Mouse (Mus musculus): ENCODE measurements around the gene Klhl32. TPM values are rescaled to one million over a fixed set of nuclear protein-coding genes. Genes with fewer than 3 reads are reported as not detected.

The Klhl32 gene
- polyA plus RNA-seq, 1 experiment from 2014 or later, result 5.7 TPM

GRCm38 (mm10) chr4:24620440-24620839 lies 230.5 kb downstream of the Klhl32 start:
- WGBS, result 89% methylated on average over 5 of the region's 5 CpGs

GRCm38 (mm10) chr4:24620005-24620404 lies 230.9 kb downstream of the Klhl32 start:
- ATAC-seq (replicated peaks; ENCODE audit: low FRiP score) (no peak), DNase-seq (ENCODE audit: low spot score) (no peak)
- no peaks in the 10 kb centered on the region for H3K9me3 ChIP-seq (ENCODE audit: control insufficient read depth, low read length)

More at GRCm38 (mm10) chr4:24620440-24620839, 230.5 kb downstream of the Klhl32 start:
- H3K27me3 ChIP-seq (ENCODE audit: control insufficient read depth, insufficient read depth, low read length), result no peaks in the 10 kb centered on the region
- no peaks in the 10 kb centered on the region; the same call in 1 of the 2 replicates for H3K36me3 ChIP-seq (ENCODE audit: control insufficient read depth, insufficient read depth, low read length)
- no peak overlapping the region for H3K4me2 ChIP-seq (ENCODE audit: low read depth, low read length, severe bottlenecking)
- no peak overlapping the region for H3K4me3 ChIP-seq (ENCODE audit: low read depth, low read length)
- ATAC-seq (replicated peaks; ENCODE audit: low FRiP score) (no peak), DNase-seq (ENCODE audit: low spot score) (no peak)
- H3K9ac ChIP-seq (ENCODE audit: low read length), result no peak overlapping the region
- H3K9me3 ChIP-seq (ENCODE audit: control insufficient read depth, low read length), result no peaks in the 10 kb centered on the region
- no peak overlapping the region for H3K27ac ChIP-seq (ENCODE audit: low read depth, low read length)
- no peaks in the 10 kb centered on the region for H3K4me1 ChIP-seq (replicated peaks; ENCODE audit: control insufficient read depth, insufficient read depth, low read length)

GRCm38 (mm10) chr4:24609564-24609963 lies 241.4 kb downstream of the Klhl32 start:
- H3K36me3 ChIP-seq (ENCODE audit: control insufficient read depth, insufficient read depth, low read length), result no peaks in the 10 kb centered on the region; the same call in 1 of the 2 replicates
- WGBS, result 96% methylated on average over 2 of the region's 2 CpGs

More at GRCm38 (mm10) chr4:24620005-24620404, 230.9 kb downstream of the Klhl32 start:
- H3K27me3 ChIP-seq (ENCODE audit: control insufficient read depth, insufficient read depth, low read length), result no peaks in the 10 kb centered on the region
- H3K4me3 ChIP-seq (ENCODE audit: low read depth, low read length), result no peak overlapping the region
- H3K4me1 ChIP-seq (replicated peaks; ENCODE audit: control insufficient read depth, insufficient read depth, low read length), result no peaks in the 10 kb centered on the region
- 84% methylated on average over 6 of the region's 6 CpGs for WGBS
- no peak overlapping the region for H3K27ac ChIP-seq (ENCODE audit: low read depth, low read length)
- H3K9ac ChIP-seq (ENCODE audit: low read length), result no peak overlapping the region
- H3K36me3 ChIP-seq (ENCODE audit: control insufficient read depth, insufficient read depth, low read length), result no peaks in the 10 kb centered on the region; the same call in 1 of the 2 replicates
- no peak overlapping the region for H3K4me2 ChIP-seq (ENCODE audit: low read depth, low read length, severe bottlenecking)

GRCm38 (mm10) chr4:24609085-24609484 lies 241.8 kb downstream of the Klhl32 start:
- no peak overlapping the region for H3K9ac ChIP-seq (ENCODE audit: low read length)
- H3K27me3 ChIP-seq (ENCODE audit: control insufficient read depth, insufficient read depth, low read length), result no peaks in the 10 kb centered on the region
- H3K27ac ChIP-seq (ENCODE audit: low read depth, low read length), result no peak overlapping the region
- no peaks in the 10 kb centered on the region; the same call in 1 of the 2 replicates for H3K36me3 ChIP-seq (ENCODE audit: control insufficient read depth, insufficient read depth, low read length)
- H3K4me2 ChIP-seq (ENCODE audit: low read depth, low read length, severe bottlenecking), result no peak overlapping the region
- no peaks in the 10 kb centered on the region for H3K4me1 ChIP-seq (replicated peaks; ENCODE audit: control insufficient read depth, insufficient read depth, low read length)
- DNase-seq (ENCODE audit: low spot score) (no peak), ATAC-seq (replicated peaks; ENCODE audit: low FRiP score) (no peak)
- H3K9me3 ChIP-seq (ENCODE audit: control insufficient read depth, low read length), result no peaks in the 10 kb centered on the region
- WGBS, result 88% methylated on average over 3 of the region's 3 CpGs
- no peak overlapping the region for H3K4me3 ChIP-seq (ENCODE audit: low read depth, low read length)

More at GRCm38 (mm10) chr4:24609564-24609963, 241.4 kb downstream of the Klhl32 start:
- Histone ChIP-seq H3K4me2 (ENCODE audit: low read depth, low read length, severe bottlenecking) (no peak overlapping the region), H3K9me3 (ENCODE audit: control insufficient read depth, low read length) (no peaks in the 10 kb centered on the region), H3K27ac (ENCODE audit: low read depth, low read length) (no peak overlapping the region), H3K9ac (ENCODE audit: low read length) (no peak overlapping the region), H3K27me3 (ENCODE audit: control insufficient read depth, insufficient read depth, low read length) (no peaks in the 10 kb centered on the region), H3K4me1 (replicated peaks; ENCODE audit: control insufficient read depth, insufficient read depth, low read length) (no peaks in the 10 kb centered on the region), H3K4me3 (ENCODE audit: low read depth, low read length) (no peak overlapping the region)
- ATAC-seq (replicated peaks; ENCODE audit: low FRiP score), result no peak
- DNase-seq (ENCODE audit: low spot score), result no peak

GRCm38 (mm10) chr4:24601711-24602110 lies 249.2 kb downstream of the Klhl32 start:
- Histone ChIP-seq H3K4me2 (ENCODE audit: low read depth, low read length, severe bottlenecking) (no peak overlapping the region), H3K9me3 (ENCODE audit: control insufficient read depth, low read length) (no peaks in the 10 kb centered on the region), H3K36me3 (ENCODE audit: control insufficient read depth, insufficient read depth, low read length) (peaks cover 4% of the 10 kb centered on the region; the same call in 1 of the 2 replicates), H3K4me1 (replicated peaks; ENCODE audit: control insufficient read depth, insufficient read depth, low read length) (no peaks in the 10 kb centered on the region), H3K27ac (ENCODE audit: low read depth, low read length) (no peak overlapping the region), H3K4me3 (ENCODE audit: low read depth, low read length) (no peak overlapping the region), H3K9ac (ENCODE audit: low read length) (no peak overlapping the region), H3K27me3 (ENCODE audit: control insufficient read depth, insufficient read depth, low read length) (no peaks in the 10 kb centered on the region)
- DNase-seq (ENCODE audit: low spot score), result no peak
- no peak for ATAC-seq (replicated peaks; ENCODE audit: low FRiP score)
- WGBS, result 94% methylated on average over 6 of the region's 6 CpGs

GRCm38 (mm10) chr4:24598637-24599036 lies 252.3 kb downstream of the Klhl32 start:
- WGBS, result 85% methylated on average over 1 of the region's 1 CpGs
- ATAC-seq (replicated peaks; ENCODE audit: low FRiP score) (no peak), DNase-seq (ENCODE audit: low spot score) (no peak)
- Histone ChIP-seq H3K27ac (ENCODE audit: low read depth, low read length) (no peak overlapping the region), H3K36me3 (ENCODE audit: control insufficient read depth, insufficient read depth, low read length) (peaks cover 4% of the 10 kb centered on the region; the same call in 1 of the 2 replicates), H3K9me3 (ENCODE audit: control insufficient read depth, low read length) (no peaks in the 10 kb centered on the region), H3K4me3 (ENCODE audit: low read depth, low read length) (no peak overlapping the region), H3K9ac (ENCODE audit: low read length) (no peak overlapping the region), H3K4me1 (replicated peaks; ENCODE audit: control insufficient read depth, insufficient read depth, low read length) (no peaks in the 10 kb centered on the region), H3K27me3 (ENCODE audit: control insufficient read depth, insufficient read depth, low read length) (no peaks in the 10 kb centered on the region), H3K4me2 (ENCODE audit: low read depth, low read length, severe bottlenecking) (no peak overlapping the region)

- peaks cover 4% of the 10 kb centered on the region; the same call in 1 of the 2 replicates for H3K36me3 ChIP-seq (ENCODE audit: control insufficient read depth, insufficient read depth, low read length)
- ATAC-seq (replicated peaks; ENCODE audit: low FRiP score), result no peak
Measured at GRCm38 (mm10) chr4:24596942-24597611, 253.8 kb downstream of the Klhl32 start.

GRCm38 (mm10) chr4:24594824-24595223 lies 256.1 kb downstream of the Klhl32 start:
- Histone ChIP-seq H3K9ac (ENCODE audit: low read length) (no peak overlapping the region), H3K36me3 (ENCODE audit: control insufficient read depth, insufficient read depth, low read length) (no peaks in the 10 kb centered on the region), H3K9me3 (ENCODE audit: control insufficient read depth, low read length) (no peaks in the 10 kb centered on the region), H3K27ac (ENCODE audit: low read depth, low read length) (no peak overlapping the region), H3K4me3 (ENCODE audit: low read depth, low read length) (no peak overlapping the region), H3K4me2 (ENCODE audit: low read depth, low read length, severe bottlenecking) (no peak overlapping the region), H3K4me1 (replicated peaks; ENCODE audit: control insufficient read depth, insufficient read depth, low read length) (no peaks in the 10 kb centered on the region), H3K27me3 (ENCODE audit: control insufficient read depth, insufficient read depth, low read length) (no peaks in the 10 kb centered on the region)
- ATAC-seq (replicated peaks; ENCODE audit: low FRiP score) (no peak), DNase-seq (ENCODE audit: low spot score) (no peak)

More at GRCm38 (mm10) chr4:24596942-24597611, 253.8 kb downstream of the Klhl32 start:
- no peak for DNase-seq (ENCODE audit: low spot score)
- no peaks in the 10 kb centered on the region for H3K9me3 ChIP-seq (ENCODE audit: control insufficient read depth, low read length)
- no peak overlapping the region for H3K9ac ChIP-seq (ENCODE audit: low read length)
- no peak overlapping the region for H3K27ac ChIP-seq (ENCODE audit: low read depth, low read length)
- 91% methylated on average over 6 of the region's 6 CpGs for WGBS
- no peak overlapping the region for H3K4me2 ChIP-seq (ENCODE audit: low read depth, low read length, severe bottlenecking)
- H3K4me1 ChIP-seq (replicated peaks; ENCODE audit: control insufficient read depth, insufficient read depth, low read length), result no peaks in the 10 kb centered on the region
- no peak overlapping the region for H3K4me3 ChIP-seq (ENCODE audit: low read depth, low read length)
- no peaks in the 10 kb centered on the region for H3K27me3 ChIP-seq (ENCODE audit: control insufficient read depth, insufficient read depth, low read length)

- no peak overlapping the region for H3K27ac ChIP-seq (ENCODE audit: low read depth, low read length)
- H3K36me3 ChIP-seq (ENCODE audit: control insufficient read depth, insufficient read depth, low read length), result no peaks in the 10 kb centered on the region; the same call in 1 of the 2 replicates
- no peaks in the 10 kb centered on the region for H3K9me3 ChIP-seq (ENCODE audit: control insufficient read depth, low read length)
- H3K27me3 ChIP-seq (ENCODE audit: control insufficient read depth, insufficient read depth, low read length), result no peaks in the 10 kb centered on the region
- 45% methylated on average over 3 of the region's 3 CpGs for WGBS
- H3K4me1 ChIP-seq (replicated peaks; ENCODE audit: control insufficient read depth, insufficient read depth, low read length), result no peaks in the 10 kb centered on the region
- ATAC-seq (replicated peaks; ENCODE audit: low FRiP score) (no peak), DNase-seq (ENCODE audit: low spot score) (no peak)
- no peak overlapping the region for H3K4me3 ChIP-seq (ENCODE audit: low read depth, low read length)
- H3K9ac ChIP-seq (ENCODE audit: low read length), result no peak overlapping the region
- no peak overlapping the region for H3K4me2 ChIP-seq (ENCODE audit: low read depth, low read length, severe bottlenecking)
Measured at GRCm38 (mm10) chr4:24583997-24584396, 266.9 kb downstream of the Klhl32 start.
